Mouse (Mus musculus) kidney, adult 2 months (tissue): Measurements from ENCODE around the gene Cpne5.

Experiments used
- CTCF ChIP-seq: fragments of 200-500 bp; conservative IDR thresholded peaks from 2 replicates; pipeline ENCODE4 v1.5.1; 2011; ENCODE audit warnings: low read depth, mild to moderate bottlenecking, control low read depth, low read length, moderate library complexity, mixed read lengths; ENCODE audit not compliant: insufficient read depth, insufficient read length
- POLR2A ChIP-seq: fragments of 200-500 bp; IDR thresholded peaks from one replicate; pipeline ENCODE4 v1.6.1; 2011; ENCODE audit warnings: low read depth, low read length, control low read depth

- peak; percentile 98 for TF ChIP-seq CTCF
- no peak for TF ChIP-seq POLR2A
Observed at GRCm38 (mm10) chr17:29171001-29171772, 66.8 kb downstream of the Cpne5 start.
